Mouse (Mus musculus) heart, embryonic 10.5 days (tissue): ENCODE results near the gene Cd46. TPM values are rescaled to one million over a fixed set of nuclear protein-coding genes. Genes with fewer than 3 reads are reported as not detected.

Experiments
- DNase-seq: peaks from one replicate; pipeline ENCODE4 v3.0.0-alpha.2; 2017; ENCODE audit warnings: low spot score
- H3K27ac ChIP-seq: fragments of 300-500 bp; sonication (generic); 2 replicates; pipeline ENCODE4 v1.5.1; 2016; ENCODE audit warnings: mild to moderate bottlenecking
- H3K27me3 ChIP-seq: fragments of 300-500 bp; sonication (generic); 2 replicates; pipeline ENCODE4 v1.6.1; 2016; ENCODE audit warnings: mild to moderate bottlenecking; ENCODE audit not compliant: poor library complexity, insufficient read depth, severe bottlenecking
- H3K36me3 ChIP-seq: fragments of 300-500 bp; sonication (generic); 2 replicates; pipeline ENCODE4 v1.6.1; 2016; ENCODE audit warnings: mild to moderate bottlenecking, moderate library complexity
- H3K4me1 ChIP-seq: fragments of 300-500 bp; sonication (generic); 2 replicates; pipeline ENCODE4 v1.6.1; 2016; ENCODE audit warnings: mild to moderate bottlenecking
- H3K4me3 ChIP-seq: fragments of 300-500 bp; sonication (generic); 2 replicates; pipeline ENCODE4 v1.5.1; 2016; ENCODE audit warnings: mild to moderate bottlenecking, moderate library complexity
- H3K9me3 ChIP-seq: fragments of 300-500 bp; sonication (generic); 2 replicates; pipeline ENCODE4 v1.6.1; 2016; ENCODE audit warnings: mild to moderate bottlenecking, moderate library complexity
- WGBS: fragments of 180-500 bp; shearing (Covaris S2); methylation state at CpG from one replicate; pipeline ENCODE4 v1.1.7; 2016; 5-methylcytosine and 5-hydroxymethylcytosine counted together
- polyA plus RNA-seq: library from polyadenylated mRNA; unstranded; fragments of >200 nt; fragmentation: Nextera tagmentation; extraction: Ambion mirVana; gene quantifications from 2 replicates; pipeline ENCODE4 v1.2.1, GENCODE M21; 2016

Cd46 gene
- polyA plus RNA-seq, 1 experiment from 2014 or later, result 0.70 TPM

DNA sequence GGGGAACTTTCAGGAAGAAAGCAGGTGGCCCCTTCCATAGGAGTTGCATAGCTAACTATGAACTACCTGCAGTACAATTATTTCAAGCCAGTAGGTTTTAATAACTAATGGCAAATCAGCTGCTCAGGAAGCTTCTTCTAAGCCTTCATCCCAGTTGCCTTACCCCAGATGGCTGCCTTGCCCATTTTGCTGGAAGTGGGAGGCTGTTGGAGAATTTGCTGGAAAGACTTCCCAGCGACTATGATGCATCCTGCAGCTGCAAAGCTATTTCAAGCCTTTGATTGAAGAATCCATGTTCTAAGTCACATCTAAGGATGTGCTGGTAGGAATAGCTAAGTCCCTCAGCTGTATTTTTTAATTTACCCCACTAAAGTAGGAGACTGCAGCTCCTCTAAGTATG, 53.7 kb downstream of the Cd46 start:
- no peak overlapping the region for H3K4me3 ChIP-seq
- 71% methylated on average over 1 of the region's 1 CpGs for WGBS
- H3K27ac ChIP-seq, result no peak overlapping the region
- 0 out of 2 replicates have a peak, but pooled peaks cover 5% of the 10 kb centered on the region for H3K4me1 ChIP-seq
- peaks cover 2% of the 10 kb centered on the region; the same call in 1 of the 2 replicates for H3K36me3 ChIP-seq
- no peaks in the 10 kb centered on the region for H3K9me3 ChIP-seq
- DNase-seq, result no peak
- no peaks in the 10 kb centered on the region for H3K27me3 ChIP-seq

- Histone ChIP-seq H3K36me3 (peaks cover 2% of the 10 kb centered on the region; the same call in 1 of the 2 replicates), H3K9me3 (no peaks in the 10 kb centered on the region), H3K4me1 (0 out of 2 replicates have a peak, but pooled peaks cover 5% of the 10 kb centered on the region), H3K4me3 (no peak overlapping the region), H3K27me3 (no peaks in the 10 kb centered on the region), H3K27ac (no peak overlapping the region)
- WGBS, result 87% methylated on average over 1 of the region's 1 CpGs
- DNase-seq, result no peak
Observed at GRCm38 (mm10) chr1:195037985-195038384, 54.1 kb downstream of the Cd46 start.

GRCm38 (mm10) chr1:195037483-195037882, 54.6 kb downstream of the Cd46 start:
- H3K27me3 ChIP-seq, result no peaks in the 10 kb centered on the region
- H3K27ac ChIP-seq, result no peak overlapping the region
- no peaks in the 10 kb centered on the region for H3K9me3 ChIP-seq
- WGBS, result 86% methylated on average over 6 of the region's 6 CpGs
- H3K4me1 ChIP-seq, result peaks cover 11% of the 10 kb centered on the region; the same call in 1 of the 2 replicates
- no peak overlapping the region for H3K4me3 ChIP-seq
- peaks cover 2% of the 10 kb centered on the region; the same call in 1 of the 2 replicates for H3K36me3 ChIP-seq
- DNase-seq, result no peak

DNA sequence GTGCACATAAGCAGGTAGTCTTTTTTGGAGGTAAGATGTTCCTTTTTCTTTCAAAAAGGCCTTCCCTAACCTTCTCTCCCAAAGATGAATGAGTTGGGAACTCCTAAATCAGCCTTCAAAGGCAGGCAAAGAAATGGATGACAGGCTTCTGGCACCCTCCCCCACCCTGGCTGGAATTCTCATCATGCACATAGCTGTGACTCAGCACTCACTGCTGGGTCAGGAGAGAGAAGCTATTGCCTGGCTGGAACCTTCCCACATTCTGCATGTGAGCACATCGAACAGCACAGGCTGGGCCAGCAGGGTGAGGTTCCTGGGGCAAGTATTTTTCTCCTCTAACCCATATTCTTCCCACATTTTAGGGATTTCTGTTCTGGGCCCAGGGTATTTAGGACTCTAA, 58.1 kb downstream of the Cd46 start:
- Histone ChIP-seq H3K27ac (no peak overlapping the region), H3K9me3 (no peaks in the 10 kb centered on the region), H3K4me3 (no peak overlapping the region), H3K4me1 (peaks cover 12% of the 10 kb centered on the region; the same call in 1 of the 2 replicates), H3K36me3 (peaks cover 2% of the 10 kb centered on the region; the same call in 1 of the 2 replicates), H3K27me3 (no peaks in the 10 kb centered on the region)
- peak; percentile 76 for DNase-seq
- WGBS, result 61% methylated on average over 1 of the region's 1 CpGs

- no peaks in the 10 kb centered on the region for H3K27me3 ChIP-seq
- WGBS, result 45% methylated on average over 1 of the region's 1 CpGs
- H3K36me3 ChIP-seq, result peaks cover 2% of the 10 kb centered on the region; the same call in 1 of the 2 replicates
- DNase-seq, result no peak
- no peak overlapping the region for H3K4me3 ChIP-seq
- no peaks in the 10 kb centered on the region for H3K9me3 ChIP-seq
- H3K27ac ChIP-seq, result no peak overlapping the region
- peaks cover 12% of the 10 kb centered on the region; the same call in 1 of the 2 replicates for H3K4me1 ChIP-seq
Observed at GRCm38 (mm10) chr1:195032738-195033137, 59.3 kb downstream of the Cd46 start.

DNA sequence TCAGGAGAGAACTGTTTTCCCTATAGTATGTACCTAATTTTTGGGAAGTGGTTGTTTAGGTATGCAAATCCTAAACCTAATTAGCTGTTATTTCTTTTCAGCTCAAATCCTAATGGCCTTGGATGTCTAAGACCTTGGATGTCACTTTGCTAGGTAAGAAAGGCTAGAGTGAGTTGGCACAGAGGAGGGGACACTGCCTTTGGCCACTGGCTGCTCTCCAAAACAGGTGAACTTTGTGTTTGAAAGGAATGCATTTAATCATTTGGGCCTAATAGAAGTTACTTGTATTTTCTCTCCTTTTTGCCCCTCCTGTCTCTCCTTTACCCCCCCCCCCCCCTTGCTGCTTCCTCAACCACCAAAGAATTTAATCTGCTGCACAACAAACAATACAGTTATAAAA, 60.3 kb downstream of the Cd46 start:
- no peak overlapping the region for H3K27ac ChIP-seq
- H3K4me3 ChIP-seq, result no peak overlapping the region
- peaks cover 12% of the 10 kb centered on the region; the same call in 1 of the 2 replicates for H3K4me1 ChIP-seq
- no peak for DNase-seq
- H3K27me3 ChIP-seq, result no peaks in the 10 kb centered on the region
- peaks cover 2% of the 10 kb centered on the region; the same call in 1 of the 2 replicates for H3K36me3 ChIP-seq
- H3K9me3 ChIP-seq, result no peaks in the 10 kb centered on the region

DNA sequence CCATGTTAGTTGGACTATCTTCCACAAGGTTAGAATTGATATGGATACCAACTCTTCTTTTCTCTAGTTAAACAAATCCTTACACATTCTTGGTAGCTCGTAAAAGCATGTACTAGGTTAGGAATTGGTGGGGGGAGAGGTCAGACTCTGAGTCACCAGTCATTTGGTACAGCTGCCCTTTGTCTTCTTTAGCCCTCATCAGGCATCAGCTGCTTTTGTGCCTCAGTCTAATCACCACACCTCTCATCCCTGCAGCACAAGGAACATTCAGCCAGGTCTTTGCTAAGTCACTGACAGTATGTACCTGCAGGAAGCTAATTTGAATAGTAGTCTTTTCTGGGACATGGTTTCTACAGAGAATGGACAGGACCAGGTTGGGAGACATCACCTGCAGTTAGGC, 64.5 kb downstream of the Cd46 start:
- Histone ChIP-seq H3K4me3 (no peak overlapping the region), H3K27ac (no peak overlapping the region), H3K36me3 (0 out of 2 replicates have a peak, but pooled peaks cover 2% of the 10 kb centered on the region), H3K9me3 (no peaks in the 10 kb centered on the region), H3K4me1 (peaks cover 2% of the 10 kb centered on the region; the same call in 1 of the 2 replicates), H3K27me3 (no peaks in the 10 kb centered on the region)
- 52% methylated on average over 1 of the region's 1 CpGs for whole genome bisulfite sequencing
- no peak for DNase-seq

DNA sequence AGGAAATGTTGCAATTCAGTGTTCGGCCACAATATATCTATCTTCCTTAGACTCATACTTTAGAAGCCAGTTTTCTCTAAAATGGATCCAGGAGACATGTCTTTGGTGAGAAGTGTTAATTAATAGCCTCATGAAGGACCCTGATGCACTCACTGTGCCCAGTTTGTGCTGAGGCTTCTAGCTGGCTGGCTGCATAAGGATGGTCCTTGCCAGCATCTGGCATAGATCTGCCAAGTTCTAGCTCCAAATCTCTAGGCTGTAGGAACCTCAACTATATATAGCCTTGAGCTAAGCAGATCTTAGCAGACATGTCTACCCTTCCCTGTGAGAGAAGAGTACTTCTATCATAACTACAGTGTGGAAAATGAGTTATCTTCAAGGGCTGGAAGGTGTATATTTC, 68.2 kb downstream of the Cd46 start:
- H3K27ac ChIP-seq, result no peak overlapping the region
- no peak for DNase-seq
- H3K4me1 ChIP-seq, result no peaks in the 10 kb centered on the region
- H3K9me3 ChIP-seq, result no peaks in the 10 kb centered on the region
- 95% methylated on average over 1 of the region's 1 CpGs for WGBS
- no peak overlapping the region for H3K4me3 ChIP-seq
- H3K36me3 ChIP-seq, result 0 out of 2 replicates have a peak, but pooled peaks cover 2% of the 10 kb centered on the region
- H3K27me3 ChIP-seq, result no peaks in the 10 kb centered on the region

- H3K27me3 ChIP-seq, result no peaks in the 10 kb centered on the region
- H3K27ac ChIP-seq, result no peak overlapping the region
- no peaks in the 10 kb centered on the region for H3K9me3 ChIP-seq
- 58% methylated on average over 2 of the region's 2 CpGs for WGBS
- H3K4me3 ChIP-seq, result no peak overlapping the region
- H3K36me3 ChIP-seq, result 0 out of 2 replicates have a peak, but pooled peaks cover 2% of the 10 kb centered on the region
- DNase-seq, result no peak
- H3K4me1 ChIP-seq, result peaks cover 4% of the 10 kb centered on the region
Observed at GRCm38 (mm10) chr1:195021831-195022230, 70.2 kb downstream of the Cd46 start.

GRCm38 (mm10) chr1:195019062-195019600, 72.9 kb downstream of the Cd46 start:
- no peaks in the 10 kb centered on the region for H3K36me3 ChIP-seq
- H3K4me1 ChIP-seq, result peaks cover 4% of the 10 kb centered on the region
- WGBS, result 93% methylated on average over 5 of the region's 5 CpGs
- H3K4me3 ChIP-seq, result no peak overlapping the region
- no peak for DNase-seq
- no peaks in the 10 kb centered on the region for H3K9me3 ChIP-seq
- no peak overlapping the region for H3K27ac ChIP-seq
- H3K27me3 ChIP-seq, result no peaks in the 10 kb centered on the region

- Histone ChIP-seq H3K27ac (no peak overlapping the region), H3K9me3 (no peaks in the 10 kb centered on the region), H3K27me3 (no peaks in the 10 kb centered on the region), H3K36me3 (no peaks in the 10 kb centered on the region), H3K4me1 (peaks cover 4% of the 10 kb centered on the region), H3K4me3 (no peak overlapping the region)
- DNase-seq, result no peak
- 89% methylated on average over 9 of the region's 9 CpGs for WGBS
Observed at GRCm38 (mm10) chr1:195018089-195018999, 73.7 kb downstream of the Cd46 start.

GRCm38 (mm10) chr1:195017626-195018025, 74.4 kb downstream of the Cd46 start:
- no peak for DNase-seq
- no peaks in the 10 kb centered on the region for H3K9me3 ChIP-seq
- WGBS, result 71% methylated on average over 4 of the region's 4 CpGs

More at GRCm38 (mm10) chr1:195017626-195018025, 74.4 kb downstream of the Cd46 start:
- H3K4me1 ChIP-seq, result peaks cover 4% of the 10 kb centered on the region
- no peaks in the 10 kb centered on the region for H3K27me3 ChIP-seq
- no peak overlapping the region for H3K27ac ChIP-seq
- no peaks in the 10 kb centered on the region for H3K36me3 ChIP-seq
- no peak overlapping the region for H3K4me3 ChIP-seq
